Mouse (Mus musculus): ENCODE measurements around the gene Dot1l.

The Dot1l gene

DNA sequence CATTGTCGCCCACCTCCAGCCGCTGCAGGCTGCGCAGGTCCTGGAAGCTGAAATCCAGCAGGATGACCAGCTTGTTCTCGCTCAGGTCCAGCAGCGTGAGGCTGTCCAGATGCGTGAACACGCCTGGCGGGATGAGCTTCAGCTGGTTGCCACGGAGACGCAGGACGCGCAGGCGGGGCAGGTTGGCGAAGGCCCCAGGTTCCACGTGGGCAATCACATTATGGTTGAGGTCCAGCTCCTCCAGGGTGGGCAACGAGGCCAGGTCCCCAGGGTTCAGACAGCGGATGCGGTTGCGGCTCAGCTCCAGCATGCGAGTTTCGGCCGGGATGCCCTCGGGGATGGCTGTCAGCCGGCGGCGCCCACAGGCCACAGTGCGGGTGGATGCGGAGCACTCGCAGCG is 80.6 kb downstream of the Dot1l start:
- no peak for DNase-seq

DNA sequence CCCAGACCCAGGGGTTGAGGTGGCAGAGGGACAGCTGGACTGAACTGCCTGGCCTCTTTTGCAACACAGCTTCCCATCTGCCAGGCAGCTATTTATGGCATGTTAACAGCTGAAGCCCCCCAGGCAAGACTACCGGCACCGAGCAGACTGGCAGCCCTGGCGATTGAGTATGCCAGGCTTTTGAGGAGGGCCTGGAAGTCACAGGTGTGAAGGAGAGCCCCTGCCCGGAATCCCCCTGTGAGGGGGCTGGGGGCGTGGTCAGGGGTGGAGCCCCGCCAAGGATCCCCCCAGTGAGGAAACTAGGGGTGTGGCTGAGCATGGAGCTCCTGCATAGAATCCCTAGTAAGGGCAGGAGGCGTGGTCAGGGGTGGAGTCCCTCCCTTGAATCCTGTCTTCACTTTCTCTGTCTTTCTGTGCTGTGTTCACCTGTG is 82.0 kb downstream of the Dot1l start:
- DNase-seq, result peak in 1 of 2 experiments; percentile 51

DNA sequence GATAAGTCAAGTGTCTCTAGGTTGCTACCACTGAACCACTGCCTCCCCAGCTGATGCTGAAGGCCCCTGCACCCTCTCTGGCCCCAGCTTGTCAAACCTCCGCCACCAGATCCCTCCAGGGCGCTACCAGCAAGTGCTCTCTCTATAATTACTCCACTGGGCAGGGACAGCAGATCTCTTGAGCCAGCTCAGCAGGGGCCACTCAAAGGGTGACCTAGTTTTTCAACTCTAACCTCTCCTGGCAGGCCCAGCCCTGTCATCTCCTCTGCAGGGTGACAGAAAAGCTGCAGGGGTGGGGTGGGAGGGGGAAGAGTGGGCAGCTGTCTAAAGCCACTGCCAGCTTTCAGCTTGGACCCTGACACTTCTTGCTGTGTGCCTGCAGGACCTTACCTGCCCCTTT is 82.8 kb downstream of the Dot1l start:
- peak; percentile 68 to 73 for DNase-seq

DNA sequence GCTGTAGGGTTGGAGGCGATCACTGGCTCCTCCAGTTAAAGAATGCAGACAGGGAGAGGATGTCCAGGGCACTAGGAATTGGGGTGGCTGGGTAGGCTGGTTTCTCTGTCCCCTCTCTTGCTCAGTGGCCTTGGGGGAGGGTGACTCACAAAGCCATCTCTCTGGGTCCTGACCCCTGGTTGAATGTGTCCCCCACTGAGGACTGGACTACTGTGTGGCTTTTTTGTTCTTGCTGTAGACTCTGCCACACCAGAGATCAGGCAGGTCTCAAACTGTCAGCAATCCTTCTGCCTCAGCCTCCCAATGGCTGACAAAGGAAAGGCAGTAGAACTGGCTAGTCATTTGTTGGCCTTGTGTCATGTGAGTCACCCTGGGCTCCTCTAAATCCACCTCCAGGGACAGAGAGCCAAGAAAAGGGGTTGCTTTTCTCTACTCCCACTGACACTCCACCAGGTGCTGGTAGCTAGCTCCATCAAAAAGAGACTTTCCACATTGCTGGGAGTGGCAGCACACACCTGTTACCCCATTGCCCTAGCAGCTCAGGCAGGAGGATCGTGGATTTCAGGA is 83.4 kb downstream of the Dot1l start:
- no peak for DNase-seq

DNA sequence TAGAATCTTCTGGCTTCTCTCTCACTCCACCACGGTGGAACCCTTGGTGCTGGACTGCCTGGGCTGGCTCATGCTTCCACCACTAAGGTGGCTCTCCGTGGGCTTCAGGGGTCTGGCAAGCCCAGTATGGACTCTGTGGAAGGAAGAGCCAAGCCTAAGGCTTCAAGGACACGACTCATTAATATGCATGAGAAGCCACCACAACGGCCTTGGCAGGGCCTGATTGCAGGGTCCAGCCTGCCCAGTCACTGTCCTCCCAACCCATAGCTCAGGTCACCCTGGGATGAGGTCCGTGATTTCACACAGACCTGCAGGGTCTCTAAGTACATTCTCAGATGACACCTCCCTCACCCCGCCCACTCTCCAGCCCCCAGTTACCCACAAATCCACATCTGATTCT is 84.8 kb downstream of the Dot1l start:
- no peak for DNase-seq

DNA sequence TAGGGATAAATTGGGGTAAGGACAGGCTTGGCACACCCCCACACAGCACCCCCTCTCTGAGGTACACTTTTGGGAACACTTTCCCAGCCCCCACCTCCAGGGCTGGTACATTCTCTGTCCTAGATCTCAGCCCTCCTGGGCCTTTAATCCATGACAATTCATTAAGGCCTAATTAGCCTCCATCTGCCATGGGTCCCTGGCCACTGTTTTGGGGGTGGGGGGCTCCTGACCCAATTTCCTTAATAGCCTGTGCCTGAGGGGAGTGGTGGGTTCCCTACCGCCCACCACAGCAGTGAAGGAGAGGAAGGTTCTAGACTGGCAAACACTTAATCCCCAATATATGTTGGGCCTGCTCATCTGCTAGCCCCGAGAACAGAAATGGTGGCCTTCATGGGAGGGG is 86.7 kb downstream of the Dot1l start:
- no peak for DNase-seq

DNA sequence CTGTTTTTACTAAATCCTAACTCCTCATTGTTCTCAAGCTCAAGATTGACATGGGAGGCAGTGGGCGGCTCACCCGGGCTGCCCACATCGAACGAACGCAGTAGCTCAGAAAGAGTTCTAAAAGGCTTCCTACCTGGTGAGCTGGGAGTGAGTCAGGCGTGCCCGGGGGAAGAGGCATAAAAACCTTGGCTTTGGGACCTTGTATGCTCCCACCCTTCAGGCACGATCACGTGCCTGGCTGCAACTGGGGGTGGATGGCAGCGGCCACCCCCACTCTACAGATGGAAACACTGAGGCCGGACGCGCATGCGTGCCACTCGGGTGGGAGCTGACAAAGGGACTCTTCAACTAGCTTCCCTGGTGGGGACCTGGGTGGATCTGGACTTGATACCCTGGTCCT is 87.3 kb downstream of the Dot1l start:
- DNase-seq, result no peak

DNA sequence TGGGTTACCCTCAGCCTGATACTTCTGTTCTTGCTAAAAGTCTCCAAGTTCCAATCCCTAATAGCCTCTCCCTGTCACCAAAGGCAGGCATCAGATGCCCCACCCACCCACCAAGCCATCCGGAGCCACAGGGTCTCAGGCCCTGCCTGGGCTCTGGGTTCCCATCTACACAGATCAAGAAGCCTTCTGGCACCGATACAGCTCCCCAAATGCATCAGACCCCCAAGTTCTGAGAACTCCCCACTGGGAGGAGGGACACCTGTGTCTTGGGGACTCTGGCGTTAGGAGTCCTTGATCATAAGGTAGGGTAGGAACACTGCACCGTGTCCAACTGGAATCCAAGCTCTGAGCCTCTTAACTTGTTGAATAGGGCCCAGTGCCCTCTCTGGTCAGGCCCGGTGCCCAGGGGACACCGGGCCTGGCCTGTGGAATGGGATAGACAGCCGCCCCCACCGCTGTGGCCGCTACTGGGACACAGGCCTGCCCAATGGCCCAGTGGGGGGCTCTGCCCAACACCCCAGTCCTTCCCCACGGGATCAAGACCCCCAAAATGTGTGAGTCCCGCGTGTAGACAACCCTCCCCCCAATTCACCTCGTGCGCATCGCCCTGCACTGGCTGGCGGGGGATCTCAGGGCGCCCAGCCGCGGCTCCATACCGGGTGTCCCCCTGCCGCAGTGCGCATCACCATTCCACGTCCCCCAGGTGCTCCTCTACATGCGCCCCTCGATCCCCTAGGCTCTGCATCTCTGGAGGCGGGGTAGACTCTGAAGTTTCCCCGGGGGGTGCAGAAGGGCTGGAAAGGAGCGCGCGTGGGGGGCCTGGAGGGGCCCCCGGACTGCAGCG is 88.3 kb downstream of the Dot1l start:
- DNase-seq, result no peak

DNA sequence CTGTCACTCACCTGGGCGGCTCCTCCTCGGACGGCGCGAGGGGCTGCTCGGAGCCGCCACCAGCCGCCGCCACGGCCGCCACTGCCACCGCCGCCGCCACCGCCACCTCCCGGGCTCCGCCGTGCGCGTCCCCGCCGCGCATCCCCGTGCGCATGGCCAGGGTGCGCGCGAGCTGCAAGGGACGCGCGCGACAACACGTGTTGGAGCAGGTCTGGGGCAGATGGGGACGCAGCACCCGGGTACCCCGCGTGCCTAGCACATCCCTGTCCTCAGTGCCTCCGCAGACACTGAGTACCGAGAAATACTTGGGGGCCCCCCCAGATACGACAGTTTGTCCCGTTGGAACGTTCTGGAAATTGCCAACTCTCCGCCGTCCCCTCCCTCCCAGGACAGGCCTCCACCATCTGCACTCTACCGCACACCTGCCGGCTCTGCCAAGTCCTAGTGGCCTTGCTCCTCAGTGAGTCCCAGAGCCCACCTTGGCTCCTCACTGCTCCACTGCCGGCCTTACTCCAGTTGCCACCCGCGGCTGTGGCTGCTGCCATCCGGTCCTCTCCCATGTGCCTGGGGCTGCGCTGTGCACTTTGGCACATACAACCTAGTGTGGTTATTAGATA is 89.0 kb downstream of the Dot1l start, which contains the start of gene Lingo3:
TSS of gene Lingo3 (minus strand) at position 109 of the 617 bp plus-strand sequence.
- peak; percentile 78 to 82 for DNase-seq

Data from cerebellum, postnatal 36 days (tissue).